Mouse (Mus musculus): ENCODE data around the gene Arid5b. TPM values are rescaled to one million over a fixed set of nuclear protein-coding genes. Genes with fewer than 3 reads are reported as not detected.

Gene Arid5b
- total RNA-seq, 2 experiments from 2014 or later = 8.3 to 16.9 TPM

- Histone ChIP-seq H3K27ac (no peak overlapping the region), H3K4me3 (no peak overlapping the region)
- DNase-seq = no peak
- TF ChIP-seq CTCF (IDR thresholded peaks at IDR 0.05) = no peak
- intact Hi-C loops (cut with DNase I) = no loop called here
These were observed 102.7 kb downstream of the Arid5b start for GRCm38 (mm10) chr10:68175811-68176210.

DNA sequence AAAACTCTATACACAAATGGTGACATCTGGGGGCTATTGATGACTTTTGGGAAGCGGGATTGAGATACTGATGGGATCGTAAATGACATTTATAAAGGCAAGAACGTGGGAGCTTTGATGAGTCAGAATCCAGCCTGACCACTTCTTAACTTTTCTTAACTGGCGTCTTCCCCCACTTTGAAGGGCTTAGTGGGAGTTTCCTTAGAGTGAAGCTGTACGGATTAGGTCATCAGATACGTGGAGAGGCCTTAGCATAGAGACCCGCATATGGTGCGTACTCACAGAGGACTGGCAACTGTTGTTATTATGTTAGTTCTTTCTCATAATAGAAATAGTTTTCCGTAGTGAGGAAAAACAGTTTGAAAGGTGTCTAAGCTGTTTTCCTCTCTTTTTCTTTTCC is 104.9 kb downstream of the Arid5b start:
- intact Hi-C loops (cut with DNase I) = no loop called here
- H3K4me3 ChIP-seq = no peak overlapping the region

DNA sequence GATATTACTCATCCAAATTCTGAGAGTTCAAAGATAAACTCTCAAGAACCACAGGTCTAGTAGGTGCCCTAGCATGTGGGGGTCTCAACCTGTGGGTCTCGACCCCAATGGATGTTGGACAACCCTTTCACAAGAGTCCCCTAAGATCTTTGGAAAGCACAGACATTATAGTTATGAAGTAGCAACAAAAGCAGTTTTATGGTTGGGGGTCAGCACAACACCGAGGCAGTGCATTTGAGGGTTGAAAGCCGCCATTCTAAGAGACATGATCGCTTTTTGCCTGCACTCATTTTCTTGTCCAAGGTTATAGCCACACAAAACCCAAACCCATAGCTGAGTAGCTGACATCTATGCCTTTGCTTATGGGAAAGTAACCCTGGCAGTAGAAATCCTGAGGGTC is 105.6 kb downstream of the Arid5b start:
- intact Hi-C loops (cut with DNase I) = no loop called here
- Histone ChIP-seq H3K27ac (no peak overlapping the region), H3K4me3 (no peak overlapping the region)
- TF ChIP-seq CTCF (IDR thresholded peaks at IDR 0.05) = no peak
- DNase-seq = no peak

More for the DNA sequence above, 104.9 kb downstream of the Arid5b start:
- no peak for DNase-seq
- H3K27ac ChIP-seq = no peak overlapping the region
- TF ChIP-seq CTCF (IDR thresholded peaks at IDR 0.05) = no peak

GRCm38 (mm10) chr10:68171974-68172373 is 106.6 kb downstream of the Arid5b start:
- no peak overlapping the region for H3K4me3 ChIP-seq
- H3K27ac ChIP-seq = no peak overlapping the region
- no peak for DNase-seq
- intact Hi-C loops (cut with DNase I) = no loop called here
- TF ChIP-seq CTCF (IDR thresholded peaks at IDR 0.05) = peak; percentile 6; the same call in 1 of the 2 replicates

DNA sequence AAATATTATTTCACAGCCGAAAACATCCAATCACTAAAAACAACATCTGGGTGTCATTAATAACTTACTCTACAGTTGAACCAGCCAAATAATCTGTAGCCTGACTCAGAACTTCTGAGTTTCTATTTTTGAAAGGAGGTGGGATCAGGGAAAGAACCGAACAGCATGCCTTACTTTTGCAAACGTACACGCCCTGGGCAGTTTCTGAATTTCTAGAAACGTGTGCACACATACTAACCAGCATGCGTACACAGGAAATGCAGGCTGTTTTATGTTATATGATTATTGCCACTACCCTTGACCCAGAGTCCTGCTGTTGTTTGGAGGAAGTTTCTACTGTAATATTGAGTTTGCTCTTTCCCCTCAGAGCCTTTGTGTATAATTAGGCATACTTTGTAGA is 109.9 kb downstream of the Arid5b start:
- peak overlapping the region; percentile 19 for H3K4me3 ChIP-seq
- no peak for TF ChIP-seq CTCF (IDR thresholded peaks at IDR 0.05)
- peak overlapping the region; percentile 86 for H3K27ac ChIP-seq
- intact Hi-C loops (cut with DNase I) = no loop called here
- DNase-seq = no peak

GRCm38 (mm10) chr10:68168141-68168540 is 110.4 kb downstream of the Arid5b start:
- H3K4me3 ChIP-seq = peak overlapping the region; percentile 23; the same call in 1 of the 2 replicates
- H3K27ac ChIP-seq = peak overlapping the region; percentile 86
- no peak for DNase-seq

DNA sequence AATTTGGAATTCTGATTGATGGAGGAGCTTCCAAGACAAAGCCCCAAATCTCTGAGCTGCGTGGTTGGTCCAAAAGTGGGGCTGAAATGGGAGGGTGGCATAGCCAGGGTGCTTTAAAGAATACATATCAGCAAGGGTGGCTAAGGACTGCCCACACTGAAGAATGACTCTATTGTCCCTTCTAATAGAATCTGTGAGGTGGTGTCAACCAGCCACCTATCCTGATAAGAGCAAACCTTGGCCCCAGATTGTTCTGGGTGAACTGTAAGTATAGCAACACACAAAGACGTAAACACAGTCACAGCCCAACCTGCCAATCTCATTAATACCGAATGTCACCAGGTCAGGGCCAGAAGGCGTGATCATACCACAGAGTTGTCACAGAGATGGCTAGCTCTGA is 111.4 kb downstream of the Arid5b start:
- TF ChIP-seq CTCF (IDR thresholded peaks at IDR 0.05) = no peak
- peak overlapping the region; percentile 86 for H3K27ac ChIP-seq
- DNase-seq = no peak
- intact Hi-C loops (cut with DNase I) = no loop called here
- no peak overlapping the region for H3K4me3 ChIP-seq

More at GRCm38 (mm10) chr10:68168141-68168540, 110.4 kb downstream of the Arid5b start:
- intact Hi-C loops (cut with DNase I) = no loop called here
- TF ChIP-seq CTCF (IDR thresholded peaks at IDR 0.05) = no peak

DNA sequence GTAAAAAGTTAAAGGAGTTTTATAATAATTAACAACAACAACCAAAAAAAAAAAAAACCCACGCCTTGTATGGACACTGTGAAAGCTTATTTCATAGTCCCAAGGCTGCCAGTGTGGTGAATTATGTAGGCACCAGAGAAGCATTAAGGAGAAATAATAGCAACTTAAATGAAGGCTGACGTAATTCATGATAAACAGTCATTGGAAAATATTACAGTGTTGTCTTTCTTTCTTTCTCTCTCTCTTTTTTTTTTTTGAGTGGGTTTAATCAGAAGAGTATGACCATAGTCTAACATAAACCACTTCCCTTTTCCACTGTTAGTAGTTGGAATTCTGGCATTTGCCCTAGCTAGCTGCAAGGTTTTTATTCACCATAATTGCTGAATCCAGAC is 111.8 kb downstream of the Arid5b start:
- no peak for TF ChIP-seq CTCF (IDR thresholded peaks at IDR 0.05)
- intact Hi-C loops (cut with DNase I) = no loop called here
- peak overlapping the region; percentile 86 for H3K27ac ChIP-seq

DNA sequence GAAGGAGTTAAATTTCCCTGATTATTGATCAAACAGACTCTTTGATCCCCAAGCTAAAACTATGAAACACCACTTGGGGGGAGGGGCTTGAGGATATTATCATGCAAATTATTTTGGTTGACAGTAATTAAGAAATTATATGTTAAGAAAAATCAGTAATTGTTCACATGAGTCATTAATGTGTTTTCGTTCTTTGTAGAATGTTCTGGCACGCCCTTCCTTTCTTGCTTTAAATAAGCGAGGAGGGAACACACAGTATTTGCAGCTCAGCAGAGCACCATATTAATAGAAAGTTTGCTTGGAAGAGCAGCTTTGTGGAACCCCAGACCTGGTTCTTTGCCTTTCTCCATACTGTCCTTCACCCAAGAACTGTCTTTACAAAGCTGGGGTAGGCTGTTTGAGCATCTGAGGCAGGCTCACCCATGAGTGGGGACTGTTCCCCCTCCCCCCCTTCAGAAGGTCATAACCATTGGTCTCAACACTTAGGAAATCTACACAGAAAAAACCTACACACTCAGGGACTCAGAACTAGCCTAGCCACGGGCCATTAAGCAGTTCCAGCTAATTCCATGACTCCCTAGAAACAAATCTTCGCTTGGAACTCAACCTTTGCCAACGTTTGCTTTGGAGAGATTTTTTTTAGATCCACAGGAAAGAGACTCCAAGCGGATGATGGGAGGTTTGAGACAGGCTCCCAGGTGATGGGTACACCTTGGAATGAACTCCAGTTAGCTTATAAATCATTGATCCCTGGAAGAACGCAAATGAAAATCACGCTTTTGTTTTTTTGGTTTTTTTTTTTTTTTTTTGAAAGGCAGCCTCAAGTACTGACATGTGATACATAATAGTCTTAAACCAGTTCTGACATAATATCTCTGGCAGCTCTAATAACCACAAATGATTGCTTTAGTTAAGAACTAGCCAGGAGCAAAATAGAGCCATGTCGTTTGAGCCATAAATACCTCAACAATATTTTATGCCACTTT is 112.5 kb downstream of the Arid5b start:
- peak overlapping the region; percentile 43 for H3K4me3 ChIP-seq
- intact Hi-C loops (cut with DNase I) = no loop called here
- no peak for DNase-seq
- H3K27ac ChIP-seq = peak overlapping the region; percentile 86
- TF ChIP-seq CTCF (IDR thresholded peaks at IDR 0.05) = no peak

More for the DNA sequence above, 111.8 kb downstream of the Arid5b start:
- no peak overlapping the region for H3K4me3 ChIP-seq
- no peak for DNase-seq

- H3K4me3 ChIP-seq = no peak overlapping the region; the same call in 1 of the 2 replicates
- no peak for DNase-seq
- H3K27ac ChIP-seq = peak overlapping the region; percentile 86
- intact Hi-C loops (cut with DNase I) = no loop called here
- no peak for TF ChIP-seq CTCF (IDR thresholded peaks at IDR 0.05)
These were observed 113.5 kb downstream of the Arid5b start for GRCm38 (mm10) chr10:68164723-68165706.

DNA sequence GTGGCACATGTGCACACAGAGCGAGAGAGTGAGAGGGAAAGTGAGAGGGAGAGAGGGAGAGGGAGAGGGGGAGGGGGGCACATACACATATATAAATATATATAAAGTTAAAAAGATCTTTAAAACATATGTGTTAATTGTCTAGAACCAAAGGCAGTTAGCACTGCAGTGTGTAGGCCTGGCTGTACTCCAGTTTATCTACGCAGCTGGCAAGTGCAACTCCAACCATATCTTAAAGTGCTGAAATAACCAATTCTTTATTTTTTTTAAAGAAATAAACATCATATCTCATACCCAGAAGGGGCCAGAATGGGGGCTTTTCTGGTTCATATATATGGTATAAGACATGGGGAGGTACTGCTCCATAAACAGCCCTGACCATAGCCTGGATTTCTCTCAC is 114.4 kb downstream of the Arid5b start:
- intact Hi-C loops (cut with DNase I) = no loop called here
- TF ChIP-seq CTCF (IDR thresholded peaks at IDR 0.05) = no peak
- H3K4me3 ChIP-seq = no peak overlapping the region

GRCm38 (mm10) chr10:68159759-68160158 is 118.8 kb downstream of the Arid5b start:
- TF ChIP-seq CTCF (IDR thresholded peaks at IDR 0.05) = no peak
- no peak overlapping the region for H3K4me3 ChIP-seq
- intact Hi-C loops (cut with DNase I) = no loop called here
- DNase-seq = no peak
- H3K27ac ChIP-seq = no peak overlapping the region

More for the DNA sequence above, 114.4 kb downstream of the Arid5b start:
- no peak overlapping the region for H3K27ac ChIP-seq
- no peak for DNase-seq

Measured in gastrocnemius, adult 2 months (tissue).